Mouse (Mus musculus) liver, embryonic 14.5 days (tissue): ENCODE results near the gene Acbd7. TPM values are rescaled to one million over a fixed set of nuclear protein-coding genes. Genes with fewer than 3 reads are reported as not detected.

Source experiments
- ATAC-seq: fragments of 200-750 bp; cut with Nextera tagmentation; 2 replicates; pipeline ENCODE4 v1.8.0; 2017; ENCODE audit warnings: moderate number of reproducible peaks, mild to moderate bottlenecking, moderate library complexity; ENCODE audit not compliant: insufficient read depth
- DNase-seq, 3 experiments: peaks; one replicate each; pipeline ENCODE4 v3.0.0-alpha.2; 2012 to 2013; ENCODE audit warnings: low read depth in 3 of 3, low spot score in 3 of 3
- H3K27ac ChIP-seq: fragments of 300-500 bp; sonication (generic); 2 replicates; pipeline ENCODE4 v1.5.1; 2014; ENCODE audit warnings: moderate library complexity, mild to moderate bottlenecking, control low read depth, inconsistent platforms
- H3K27me3 ChIP-seq: fragments of 300-500 bp; sonication (generic); 2 replicates; pipeline ENCODE4 v1.6.1; 2014; ENCODE audit warnings: mild to moderate bottlenecking, low read length, moderate library complexity; ENCODE audit not compliant: control insufficient read depth, insufficient read depth
- H3K36me3 ChIP-seq: fragments of 300-500 bp; sonication (generic); replicated peaks from 2 replicates; pipeline ENCODE4 v1.6.1; 2014; ENCODE audit warnings: low read depth; ENCODE audit not compliant: control insufficient read depth, insufficient read depth
- H3K4me1 ChIP-seq, 2 experiments: fragments of 200-500 bp in 1 of 2; fragments of 300-500 bp in 1 of 2; sonication (generic) in 1 of 2; replicated peaks; 2 replicates each; pipeline ENCODE4 v1.6.1; 2012 to 2014; ENCODE audit warnings: antibody characterized with exemption in 1 of 2, inconsistent platforms in 1 of 2, low read length in 1 of 2; ENCODE audit not compliant: control insufficient read depth in 2 of 2, insufficient read depth in 2 of 2
- H3K4me2 ChIP-seq: fragments of 300-500 bp; sonication (generic); 2 replicates; pipeline ENCODE4 v1.6.1; 2014; ENCODE audit warnings: low read depth, mild to moderate bottlenecking, control low read depth, moderate library complexity
- H3K4me3 ChIP-seq, 2 experiments: fragments of 200-500 bp in 1 of 2; fragments of 300-500 bp in 1 of 2; sonication (generic) in 1 of 2; 2 replicates each; pipeline ENCODE4 v1.5.1; 2012 to 2014; ENCODE audit warnings: low read depth in 2 of 2, low read length in 2 of 2, mild to moderate bottlenecking in 2 of 2, control low read depth in 1 of 2, inconsistent platforms in 1 of 2, moderate library complexity in 1 of 2; ENCODE audit not compliant: insufficient read depth in 1 of 2
- H3K9ac ChIP-seq: fragments of 300-500 bp; sonication (generic); replicated peaks from 2 replicates; pipeline ENCODE4 v1.6.1; 2014; ENCODE audit warnings: mild to moderate bottlenecking, control low read depth, moderate library complexity
- H3K9me3 ChIP-seq: fragments of 300-500 bp; sonication (generic); 2 replicates; pipeline ENCODE4 v1.6.1; 2016; ENCODE audit warnings: low read length, mixed read lengths; ENCODE audit not compliant: control insufficient read depth
- CTCF ChIP-seq: IDR thresholded peaks from 2 replicates; pipeline ENCODE4 v1.5.1; 2016; ENCODE audit warnings: antibody characterized with exemption, low read depth, control low read depth
- EP300 ChIP-seq: IDR thresholded peaks from 2 replicates; pipeline ENCODE4 v1.6.1; 2016; ENCODE audit warnings: antibody characterized with exemption, low read depth
- WGBS: fragments of 180-500 bp; shearing (Covaris S2); extraction: QIAGEN DNeasy Blood & Tissue Kit; methylation state at CpG from one replicate; pipeline ENCODE4 v1.1.7; 2014; ENCODE audit not compliant: insufficient replicate concordance; 5-methylcytosine and 5-hydroxymethylcytosine counted together
- polyA plus RNA-seq, 2 experiments: library from polyadenylated mRNA; depleted of rRNA in 1 of 2; stranded (reverse) in 1 of 2; unstranded in 1 of 2; fragments of >200 nt; fragmentation: Nextera tagmentation in 1 of 2; extraction: Ambion mirVana in 1 of 2; gene quantifications; 2 replicates each; pipeline versions ENCODE4 v1.2.1 to v1.2.3; 2012 to 2014

The Acbd7 gene
- polyA plus RNA-seq, 2 experiments: 0.33 to 1.0 TPM

- no peak for DNase-seq
- H3K27ac ChIP-seq: no peak overlapping the region
- no peak for ATAC-seq
- no peak overlapping the region for H3K4me2 ChIP-seq
- no peaks in the 10 kb centered on the region for H3K27me3 ChIP-seq
- H3K36me3 ChIP-seq: no peaks in the 10 kb centered on the region
- H3K9ac ChIP-seq: no peak overlapping the region
- TF ChIP-seq CTCF (peak; percentile 50; the same call in 1 of the 2 replicates), EP300 (no peak)
- 9% methylated on average over 3 of the region's 3 CpGs for WGBS
- no peaks in the 10 kb centered on the region for H3K9me3 ChIP-seq
- no peak overlapping the region for H3K4me3 ChIP-seq
- no peaks in the 10 kb centered on the region for H3K4me1 ChIP-seq
These were observed 13.0 kb downstream of the Acbd7 start for GRCm38 (mm10) chr2:3348919-3349318.

DNA sequence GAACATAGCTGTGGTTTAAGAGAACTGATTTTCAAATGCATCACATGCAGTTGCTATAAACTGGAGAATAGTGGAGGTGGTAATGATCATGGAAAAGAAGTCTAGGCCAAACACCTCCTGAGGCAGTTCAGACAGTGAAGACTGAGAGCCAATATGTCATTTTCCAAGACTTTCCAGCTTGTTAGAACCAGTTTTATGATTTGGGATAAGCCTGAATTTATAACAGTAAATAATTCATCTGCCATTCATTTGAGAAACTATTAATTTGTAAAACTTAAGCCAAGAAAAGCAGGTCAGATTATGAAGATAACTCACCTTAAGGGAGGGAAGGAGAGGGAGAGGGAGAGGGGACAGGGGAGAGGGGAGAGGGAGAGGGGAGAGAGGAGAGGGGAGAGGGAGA, 17.2 kb downstream of the Acbd7 start:
- DNase-seq: no peak
- Histone ChIP-seq H3K9me3 (no peaks in the 10 kb centered on the region), H3K4me2 (no peak overlapping the region), H3K27ac (no peak overlapping the region), H3K9ac (no peak overlapping the region), H3K36me3 (no peaks in the 10 kb centered on the region), H3K4me1 (no peaks in the 10 kb centered on the region), H3K27me3 (no peaks in the 10 kb centered on the region), H3K4me3 (no peak overlapping the region)
- no peak for ATAC-seq
- no peak for TF ChIP-seq EP300

- TF ChIP-seq CTCF (no peak), EP300 (no peak)
- no peaks in the 10 kb centered on the region for H3K9me3 ChIP-seq
- H3K4me3 ChIP-seq: no peak overlapping the region
- ATAC-seq (no peak), DNase-seq (no peak)
- 76% methylated on average over 8 of the region's 8 CpGs for WGBS
- H3K4me1 ChIP-seq: no peaks in the 10 kb centered on the region
- H3K9ac ChIP-seq: no peak overlapping the region
- no peaks in the 10 kb centered on the region for H3K36me3 ChIP-seq
- H3K27ac ChIP-seq: no peak overlapping the region
- no peak overlapping the region for H3K4me2 ChIP-seq
- no peaks in the 10 kb centered on the region for H3K27me3 ChIP-seq
These were observed 19.8 kb downstream of the Acbd7 start for GRCm38 (mm10) chr2:3355793-3356192.

GRCm38 (mm10) chr2:3356311-3356710, 20.3 kb downstream of the Acbd7 start:
- DNase-seq: no peak
- ATAC-seq: no peak

GRCm38 (mm10) chr2:3357887-3358286, 21.9 kb downstream of the Acbd7 start:
- Histone ChIP-seq H3K9ac (no peak overlapping the region), H3K36me3 (no peaks in the 10 kb centered on the region), H3K27me3 (no peaks in the 10 kb centered on the region), H3K27ac (no peak overlapping the region), H3K4me1 (no peaks in the 10 kb centered on the region), H3K4me3 (no peak overlapping the region), H3K9me3 (no peaks in the 10 kb centered on the region), H3K4me2 (no peak overlapping the region)
- TF ChIP-seq EP300: no peak
- no peak for TF ChIP-seq CTCF
- no peak for DNase-seq
- no peak for ATAC-seq
- WGBS: 45% methylated on average over 3 of the region's 3 CpGs

More at GRCm38 (mm10) chr2:3356311-3356710, 20.3 kb downstream of the Acbd7 start:
- no peaks in the 10 kb centered on the region for H3K36me3 ChIP-seq
- H3K4me1 ChIP-seq: no peaks in the 10 kb centered on the region
- no peak overlapping the region for H3K27ac ChIP-seq
- TF ChIP-seq EP300: no peak
- no peak for TF ChIP-seq CTCF
- no peaks in the 10 kb centered on the region for H3K9me3 ChIP-seq
- WGBS: 51% methylated on average over 3 of the region's 3 CpGs
- H3K27me3 ChIP-seq: no peaks in the 10 kb centered on the region
- no peak overlapping the region for H3K9ac ChIP-seq
- no peak overlapping the region for H3K4me2 ChIP-seq
- no peak overlapping the region for H3K4me3 ChIP-seq
